Mouse (Mus musculus): ENCODE measurements around the gene Map2k6. TPM values are rescaled to one million over a fixed set of nuclear protein-coding genes. Genes with fewer than 3 reads are reported as not detected.

Gene Map2k6
- polyA plus RNA-seq, 1 experiment from 2014 or later = 54.0 TPM

DNA sequence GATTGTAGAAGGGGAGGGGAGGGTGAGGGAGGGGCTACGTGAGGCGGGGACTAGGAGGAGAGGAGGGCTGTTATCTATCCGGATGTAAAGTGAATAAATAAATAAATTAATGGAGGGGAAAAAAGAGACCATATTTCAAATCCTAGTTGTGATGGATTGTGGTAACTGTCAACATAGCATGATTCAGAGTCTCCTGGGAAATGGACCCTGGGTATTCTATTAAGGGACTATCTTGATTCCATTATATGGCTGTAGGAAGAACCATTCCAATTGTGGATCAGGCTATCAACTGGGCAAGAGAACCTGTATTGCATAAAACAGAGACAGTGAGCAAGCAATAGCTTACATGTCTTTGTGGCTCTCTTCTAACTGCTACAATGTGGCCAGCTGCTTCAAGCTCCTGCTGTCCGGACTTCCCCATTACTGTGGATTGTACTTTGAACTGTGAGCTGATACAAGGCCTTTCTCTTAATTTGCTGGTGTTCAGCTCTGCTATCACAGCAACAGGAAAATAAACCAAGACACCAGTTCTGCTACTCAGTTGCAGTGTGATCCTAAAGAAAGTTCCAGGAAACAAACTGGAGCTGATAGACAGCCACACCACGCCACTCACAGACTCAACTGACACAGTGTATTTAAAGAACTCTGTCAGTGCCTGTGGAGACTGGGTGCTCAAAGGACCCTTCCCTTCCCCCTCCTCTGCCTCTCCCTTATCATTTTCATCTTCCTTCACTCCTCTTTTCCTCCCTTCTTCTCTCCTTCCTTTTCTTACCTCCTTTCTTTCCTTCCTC is 77.6 kb downstream of the Map2k6 start:
- ATAC-seq (replicated peaks; ENCODE audit: insufficient number of reproducible peaks, low FRiP score, low TSS enrichment, low read depth) (no peak), DNase-seq (ENCODE audit: low spot score) (no peak)
- no peak overlapping the region for H3K27ac ChIP-seq (replicated peaks; ENCODE audit: low read depth, low read length)
- no peaks in the 10 kb centered on the region for H3K27me3 ChIP-seq (ENCODE audit: control insufficient read depth, insufficient read depth, low read length)
- H3K4me2 ChIP-seq (ENCODE audit: low read depth, low read length) = no peak overlapping the region
- no peak overlapping the region for H3K9ac ChIP-seq (replicated peaks; ENCODE audit: low read length)
- no peaks in the 10 kb centered on the region for H3K9me3 ChIP-seq (replicated peaks; ENCODE audit: control insufficient read depth, low read length)
- WGBS = 65% methylated on average over 5 of the region's 5 CpGs
- H3K36me3 ChIP-seq (replicated peaks; ENCODE audit: control insufficient read depth, insufficient read depth, low read depth, low read length) = no peaks in the 10 kb centered on the region
- H3K4me1 ChIP-seq (ENCODE audit: control insufficient read depth, insufficient read depth, low read length) = no peaks in the 10 kb centered on the region
- no peak overlapping the region for H3K4me3 ChIP-seq (ENCODE audit: low read depth, low read length)

DNA sequence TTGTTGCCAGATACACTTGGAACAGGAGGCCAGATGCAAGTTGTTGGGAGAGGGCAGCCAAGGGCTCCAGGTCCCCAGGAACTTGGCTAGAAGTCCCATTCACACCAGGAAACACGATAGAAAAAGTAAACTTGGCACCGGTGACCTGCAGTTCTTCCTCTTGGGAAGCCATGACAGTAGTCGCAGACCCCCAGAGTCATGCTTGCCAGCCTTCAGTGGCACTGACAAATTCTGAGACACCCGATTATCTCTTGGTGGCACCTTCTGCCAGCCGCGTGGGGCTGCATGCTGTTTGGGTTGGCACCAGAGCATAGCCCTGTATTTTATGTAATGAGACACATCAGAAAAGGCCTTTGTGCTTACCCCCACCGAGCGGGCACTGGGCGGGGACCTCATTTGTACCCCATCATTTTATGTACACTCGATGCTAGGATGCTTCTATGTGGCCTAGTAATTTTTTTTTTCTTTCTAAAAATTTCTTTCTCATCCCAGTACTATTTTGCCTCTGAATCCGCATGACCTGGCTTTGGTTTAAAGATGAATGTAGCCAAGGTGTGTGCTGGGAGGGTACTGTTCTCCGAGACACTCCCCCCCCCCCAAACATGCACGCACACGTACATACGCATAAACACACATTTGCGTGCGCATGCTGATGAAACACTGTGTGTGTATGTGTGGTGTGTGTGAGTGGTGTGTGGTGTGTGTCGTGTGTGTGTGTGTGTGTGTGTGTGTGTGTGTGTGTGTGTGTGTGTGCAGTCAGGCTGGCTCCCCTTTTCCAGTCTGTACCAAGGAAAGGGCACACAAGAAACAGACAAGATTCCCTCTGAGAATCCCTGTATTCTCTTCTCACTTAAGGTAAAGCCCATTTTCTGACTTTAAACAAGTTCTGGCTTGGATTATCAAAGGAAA is 79.3 kb downstream of the Map2k6 start:
- Histone ChIP-seq H3K4me3 (ENCODE audit: low read depth, low read length) (no peak overlapping the region), H3K9me3 (replicated peaks; ENCODE audit: control insufficient read depth, low read length) (no peaks in the 10 kb centered on the region), H3K4me1 (ENCODE audit: control insufficient read depth, insufficient read depth, low read length) (no peaks in the 10 kb centered on the region), H3K9ac (replicated peaks; ENCODE audit: low read length) (no peak overlapping the region), H3K36me3 (replicated peaks; ENCODE audit: control insufficient read depth, insufficient read depth, low read depth, low read length) (no peaks in the 10 kb centered on the region), H3K27me3 (ENCODE audit: control insufficient read depth, insufficient read depth, low read length) (no peaks in the 10 kb centered on the region), H3K27ac (replicated peaks; ENCODE audit: low read depth, low read length) (no peak overlapping the region), H3K4me2 (ENCODE audit: low read depth, low read length) (no peak overlapping the region)
- DNase-seq (ENCODE audit: low spot score) (no peak), ATAC-seq (replicated peaks; ENCODE audit: insufficient number of reproducible peaks, low FRiP score, low TSS enrichment, low read depth) (no peak)
- 60% methylated on average over 18 of the region's 18 CpGs for WGBS

DNA sequence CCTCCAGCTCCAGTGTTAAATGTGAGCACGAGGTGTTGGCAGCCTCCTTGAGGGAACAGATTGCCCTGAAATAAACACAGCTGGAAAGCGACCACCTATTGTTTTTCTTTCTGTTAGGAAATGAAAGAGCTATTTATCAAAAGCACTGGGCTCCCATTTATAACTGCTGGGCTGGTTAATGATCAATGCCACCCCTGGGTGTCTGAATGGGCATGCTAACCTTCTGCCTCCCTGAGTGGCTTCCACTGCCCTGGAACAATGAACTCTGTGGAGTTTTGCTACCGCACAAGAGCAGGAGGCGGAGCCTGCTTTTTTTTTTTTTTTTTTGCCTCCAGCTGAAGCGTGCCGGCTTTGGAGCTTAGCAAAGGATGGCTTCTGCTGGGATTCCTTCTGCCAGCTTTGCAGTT is 80.1 kb downstream of the Map2k6 start:
- Histone ChIP-seq H3K9ac (replicated peaks; ENCODE audit: low read length) (no peak overlapping the region), H3K27ac (replicated peaks; ENCODE audit: low read depth, low read length) (no peak overlapping the region)
- peak; percentile 86 for ATAC-seq (replicated peaks; ENCODE audit: insufficient number of reproducible peaks, low FRiP score, low TSS enrichment, low read depth)

DNA sequence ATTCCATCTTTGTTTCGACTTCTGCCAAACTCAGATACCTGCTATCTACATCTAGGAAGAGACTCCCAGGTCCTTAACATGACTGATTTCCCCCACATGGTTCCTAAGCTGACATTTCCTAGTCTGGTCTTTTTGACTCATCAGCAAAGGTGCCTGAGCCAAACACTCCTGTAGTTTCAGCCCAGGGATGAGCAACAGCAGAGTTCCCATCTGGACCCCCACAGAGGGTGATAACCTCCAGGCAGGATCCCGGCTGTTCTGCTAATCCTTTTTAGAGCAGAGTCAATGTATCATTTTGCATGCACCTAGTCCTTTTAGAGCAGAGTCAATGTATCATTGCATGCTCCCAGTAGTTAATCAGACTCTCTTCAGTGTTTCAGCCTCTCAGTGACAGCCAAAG is 82.5 kb downstream of the Map2k6 start:
- no peak for DNase-seq (ENCODE audit: low spot score)
- no peaks in the 10 kb centered on the region for H3K27me3 ChIP-seq (ENCODE audit: control insufficient read depth, insufficient read depth, low read length)
- no peak overlapping the region for H3K4me3 ChIP-seq (ENCODE audit: low read depth, low read length)
- H3K4me1 ChIP-seq (ENCODE audit: control insufficient read depth, insufficient read depth, low read length) = no peaks in the 10 kb centered on the region
- no peak overlapping the region for H3K9ac ChIP-seq (replicated peaks; ENCODE audit: low read length)
- H3K4me2 ChIP-seq (ENCODE audit: low read depth, low read length) = no peak overlapping the region
- no peak for ATAC-seq (replicated peaks; ENCODE audit: insufficient number of reproducible peaks, low FRiP score, low TSS enrichment, low read depth)
- H3K27ac ChIP-seq (replicated peaks; ENCODE audit: low read depth, low read length) = no peak overlapping the region
- no peaks in the 10 kb centered on the region for H3K9me3 ChIP-seq (replicated peaks; ENCODE audit: control insufficient read depth, low read length)
- 62% methylated on average over 2 of the region's 2 CpGs for WGBS
- no peaks in the 10 kb centered on the region for H3K36me3 ChIP-seq (replicated peaks; ENCODE audit: control insufficient read depth, insufficient read depth, low read depth, low read length)

More for the DNA sequence above, 80.1 kb downstream of the Map2k6 start:
- WGBS = 1% methylated on average over 5 of the region's 6 CpGs
- H3K4me3 ChIP-seq (ENCODE audit: low read depth, low read length) = no peak overlapping the region
- H3K36me3 ChIP-seq (replicated peaks; ENCODE audit: control insufficient read depth, insufficient read depth, low read depth, low read length) = no peaks in the 10 kb centered on the region
- H3K27me3 ChIP-seq (ENCODE audit: control insufficient read depth, insufficient read depth, low read length) = no peaks in the 10 kb centered on the region
- peak; percentile 74 for DNase-seq (ENCODE audit: low spot score)
- no peaks in the 10 kb centered on the region for H3K9me3 ChIP-seq (replicated peaks; ENCODE audit: control insufficient read depth, low read length)
- no peaks in the 10 kb centered on the region for H3K4me1 ChIP-seq (ENCODE audit: control insufficient read depth, insufficient read depth, low read length)
- H3K4me2 ChIP-seq (ENCODE audit: low read depth, low read length) = peak overlapping the region; percentile 23

DNA sequence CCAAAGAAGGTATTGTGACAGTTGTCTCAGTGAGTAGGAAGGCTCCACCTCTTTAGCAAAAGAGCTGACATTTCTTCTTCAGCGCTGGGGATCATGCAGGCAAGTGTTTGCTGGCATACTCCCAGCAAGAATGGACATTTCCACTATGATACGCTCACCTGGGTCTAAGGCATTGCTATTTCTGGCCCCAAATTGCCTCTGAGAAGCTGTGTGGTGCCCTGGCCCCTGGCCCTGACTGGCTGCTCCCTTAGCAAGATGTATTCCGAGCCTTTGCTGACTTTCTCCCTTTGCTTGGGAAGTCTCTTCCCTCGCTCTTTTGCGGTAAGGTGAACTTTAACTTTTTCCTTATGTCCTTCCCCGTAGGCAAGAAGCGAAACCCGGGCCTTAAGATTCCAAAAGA is 83.3 kb downstream of the Map2k6 start:
- DNase-seq (ENCODE audit: low spot score) = no peak
- no peak for ATAC-seq (replicated peaks; ENCODE audit: insufficient number of reproducible peaks, low FRiP score, low TSS enrichment, low read depth)
- H3K27ac ChIP-seq (replicated peaks; ENCODE audit: low read depth, low read length) = no peak overlapping the region
- H3K36me3 ChIP-seq (replicated peaks; ENCODE audit: control insufficient read depth, insufficient read depth, low read depth, low read length) = no peaks in the 10 kb centered on the region
- H3K4me1 ChIP-seq (ENCODE audit: control insufficient read depth, insufficient read depth, low read length) = no peaks in the 10 kb centered on the region
- H3K4me2 ChIP-seq (ENCODE audit: low read depth, low read length) = no peak overlapping the region
- H3K9me3 ChIP-seq (replicated peaks; ENCODE audit: control insufficient read depth, low read length) = no peaks in the 10 kb centered on the region
- no peak overlapping the region for H3K9ac ChIP-seq (replicated peaks; ENCODE audit: low read length)
- H3K27me3 ChIP-seq (ENCODE audit: control insufficient read depth, insufficient read depth, low read length) = no peaks in the 10 kb centered on the region
- 82% methylated on average over 8 of the region's 8 CpGs for WGBS
- no peak overlapping the region for H3K4me3 ChIP-seq (ENCODE audit: low read depth, low read length)

DNA sequence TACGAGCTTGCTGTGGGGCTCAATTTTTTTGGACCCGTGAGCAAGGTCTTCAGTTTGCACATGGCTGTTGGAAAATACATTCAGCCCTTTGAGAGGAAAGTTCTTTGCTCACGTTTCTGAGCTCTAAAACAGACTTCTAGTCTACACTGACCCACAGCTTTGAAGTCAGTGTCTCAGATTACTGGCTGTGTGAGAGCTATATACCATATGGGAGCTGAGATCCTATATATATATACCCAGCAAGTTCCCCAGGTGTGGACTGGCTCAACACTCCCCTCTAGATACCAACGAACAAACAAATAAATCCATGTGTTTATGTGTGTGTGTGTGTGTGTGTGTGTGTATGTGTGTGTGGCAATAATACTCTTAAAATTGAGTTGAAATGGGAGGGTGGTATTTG is 83.7 kb downstream of the Map2k6 start:
- Histone ChIP-seq H3K4me3 (ENCODE audit: low read depth, low read length) (no peak overlapping the region), H3K27me3 (ENCODE audit: control insufficient read depth, insufficient read depth, low read length) (no peaks in the 10 kb centered on the region), H3K27ac (replicated peaks; ENCODE audit: low read depth, low read length) (no peak overlapping the region), H3K4me2 (ENCODE audit: low read depth, low read length) (no peak overlapping the region), H3K4me1 (ENCODE audit: control insufficient read depth, insufficient read depth, low read length) (no peaks in the 10 kb centered on the region), H3K9me3 (replicated peaks; ENCODE audit: control insufficient read depth, low read length) (no peaks in the 10 kb centered on the region), H3K9ac (replicated peaks; ENCODE audit: low read length) (no peak overlapping the region), H3K36me3 (replicated peaks; ENCODE audit: control insufficient read depth, insufficient read depth, low read depth, low read length) (no peaks in the 10 kb centered on the region)
- 79% methylated on average over 4 of the region's 4 CpGs for WGBS
- no peak for ATAC-seq (replicated peaks; ENCODE audit: insufficient number of reproducible peaks, low FRiP score, low TSS enrichment, low read depth)
- DNase-seq (ENCODE audit: low spot score) = no peak

DNA sequence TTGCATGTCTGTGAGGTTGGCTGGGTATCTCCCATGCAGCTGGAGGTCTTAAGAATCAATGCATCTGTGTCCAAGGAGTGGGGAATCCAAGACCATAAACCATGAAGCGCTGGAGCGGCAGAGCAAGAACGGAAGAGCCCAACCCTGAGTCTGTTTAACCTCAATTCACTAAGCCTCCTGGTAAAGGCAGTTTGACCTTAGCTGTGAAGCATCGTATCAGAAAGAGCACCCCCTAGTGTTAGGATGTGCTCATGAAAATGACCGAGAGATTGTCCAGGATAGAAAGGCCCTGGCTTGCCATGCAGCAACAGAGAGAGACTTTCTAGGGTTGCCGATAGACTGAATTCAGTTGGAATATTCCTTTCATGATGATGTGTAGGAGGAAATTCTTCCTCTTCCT is 84.2 kb downstream of the Map2k6 start:
- DNase-seq (ENCODE audit: low spot score) (peak; percentile 82), ATAC-seq (replicated peaks; ENCODE audit: insufficient number of reproducible peaks, low FRiP score, low TSS enrichment, low read depth) (no peak)
- no peak overlapping the region for H3K9ac ChIP-seq (replicated peaks; ENCODE audit: low read length)

DNA sequence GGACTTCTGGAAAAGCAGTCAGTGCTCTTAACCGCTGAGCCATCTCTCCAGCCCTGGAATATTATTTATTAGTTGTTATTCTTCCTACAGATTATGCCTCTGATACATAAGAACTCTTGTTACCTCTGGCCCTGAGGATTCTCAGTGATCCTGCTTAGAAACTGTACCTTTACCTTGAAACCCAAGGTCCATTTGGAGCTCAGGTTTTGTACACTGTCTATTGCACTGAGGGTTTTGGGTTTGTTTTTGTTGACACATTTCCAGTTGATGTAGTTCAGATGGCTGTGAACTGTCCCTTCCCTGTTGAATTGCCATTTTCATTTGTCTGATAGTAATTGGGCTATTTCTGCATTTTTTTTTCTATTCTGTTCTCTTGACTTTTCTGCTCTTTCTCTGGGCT is 85.5 kb downstream of the Map2k6 start:
- no peaks in the 10 kb centered on the region for H3K36me3 ChIP-seq (replicated peaks; ENCODE audit: control insufficient read depth, insufficient read depth, low read depth, low read length)
- ATAC-seq (replicated peaks; ENCODE audit: insufficient number of reproducible peaks, low FRiP score, low TSS enrichment, low read depth) (no peak), DNase-seq (ENCODE audit: low spot score) (no peak)
- no peaks in the 10 kb centered on the region for H3K4me1 ChIP-seq (ENCODE audit: control insufficient read depth, insufficient read depth, low read length)
- H3K4me2 ChIP-seq (ENCODE audit: low read depth, low read length) = no peak overlapping the region
- 97% methylated on average over 1 of the region's 1 CpGs for WGBS
- no peak overlapping the region for H3K27ac ChIP-seq (replicated peaks; ENCODE audit: low read depth, low read length)
- no peaks in the 10 kb centered on the region for H3K9me3 ChIP-seq (replicated peaks; ENCODE audit: control insufficient read depth, low read length)
- no peaks in the 10 kb centered on the region for H3K27me3 ChIP-seq (ENCODE audit: control insufficient read depth, insufficient read depth, low read length)
- no peak overlapping the region for H3K9ac ChIP-seq (replicated peaks; ENCODE audit: low read length)
- no peak overlapping the region for H3K4me3 ChIP-seq (ENCODE audit: low read depth, low read length)

More for the DNA sequence above, 84.2 kb downstream of the Map2k6 start:
- Histone ChIP-seq H3K27me3 (ENCODE audit: control insufficient read depth, insufficient read depth, low read length) (no peaks in the 10 kb centered on the region), H3K4me2 (ENCODE audit: low read depth, low read length) (no peak overlapping the region), H3K36me3 (replicated peaks; ENCODE audit: control insufficient read depth, insufficient read depth, low read depth, low read length) (no peaks in the 10 kb centered on the region), H3K4me1 (ENCODE audit: control insufficient read depth, insufficient read depth, low read length) (no peaks in the 10 kb centered on the region), H3K27ac (replicated peaks; ENCODE audit: low read depth, low read length) (no peak overlapping the region), H3K4me3 (ENCODE audit: low read depth, low read length) (no peak overlapping the region), H3K9me3 (replicated peaks; ENCODE audit: control insufficient read depth, low read length) (no peaks in the 10 kb centered on the region)
- WGBS = 27% methylated on average over 6 of the region's 6 CpGs
